Mouse (Mus musculus) mouse embryonic stem cell (cell line): ENCODE data around the gene Foxf2.

Experiments used
- in situ Hi-C, 2 experiments: fragments of 300-500 bp; cut with MboI; formaldehyde crosslinking; loops; 1 replicate in 1 of 2; 3 replicates in 1 of 2; pipeline ENCODE4 v1.14.3; 2019 to 2020; ENCODE audit warnings: low sequenced_read_pairs in 2 of 2, low pct_unique_long_range_greater_than_20kb in 1 of 2, mixed read lengths in 1 of 2; ENCODE audit not compliant: unreplicated experiment in 1 of 2

Gene Foxf2

DNA sequence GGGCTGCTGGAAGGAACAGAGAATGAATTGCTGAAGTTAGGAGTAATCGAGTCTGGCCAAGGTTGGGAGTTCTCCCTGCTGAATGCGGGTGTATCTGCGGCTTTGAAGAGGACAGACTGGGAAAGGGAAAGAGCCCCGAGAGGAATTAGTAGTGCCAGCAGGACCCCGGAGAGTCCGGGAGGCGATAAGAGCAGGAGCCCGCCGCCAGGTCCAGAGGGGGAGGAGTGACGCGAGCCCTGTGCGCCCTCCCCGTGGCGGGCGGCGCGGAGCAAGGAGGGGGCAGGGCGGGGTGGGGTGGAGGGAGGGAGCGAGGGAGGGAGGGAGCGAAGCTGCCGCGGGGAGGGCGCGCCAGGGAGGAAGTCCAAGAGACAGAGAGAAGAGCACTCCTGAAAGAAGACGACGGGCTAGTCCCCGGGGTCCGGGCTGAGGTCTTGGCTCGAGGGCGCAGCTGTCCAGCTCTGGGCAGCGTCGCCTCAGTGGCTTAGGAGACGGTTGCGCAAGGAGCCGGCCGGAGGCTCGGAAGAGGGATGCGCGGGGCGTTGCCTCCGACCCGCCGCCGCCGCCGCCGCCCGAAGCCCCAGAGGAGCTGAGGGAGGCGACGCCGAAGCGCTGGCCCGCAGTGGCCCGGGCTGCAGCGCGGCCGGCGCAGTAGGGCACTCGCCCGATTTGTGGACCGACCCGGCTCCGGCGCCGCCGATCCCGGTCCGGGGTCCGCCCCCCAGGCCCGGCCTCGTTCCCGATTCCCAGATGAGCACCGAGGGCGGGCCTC lies at the start of gene Foxf2:
Foxf2 (plus strand) TSS at position 484 of the 769 bp plus-strand sequence.
- in situ Hi-C loops = loop anchor here in 1 of 2 experiments (5.0 to 10.0 kb wide), 2 partner anchors 71 to 182 kb away; partner anchors contain the start of genes A530084C06Rik, Foxc1 and Foxq1

DNA sequence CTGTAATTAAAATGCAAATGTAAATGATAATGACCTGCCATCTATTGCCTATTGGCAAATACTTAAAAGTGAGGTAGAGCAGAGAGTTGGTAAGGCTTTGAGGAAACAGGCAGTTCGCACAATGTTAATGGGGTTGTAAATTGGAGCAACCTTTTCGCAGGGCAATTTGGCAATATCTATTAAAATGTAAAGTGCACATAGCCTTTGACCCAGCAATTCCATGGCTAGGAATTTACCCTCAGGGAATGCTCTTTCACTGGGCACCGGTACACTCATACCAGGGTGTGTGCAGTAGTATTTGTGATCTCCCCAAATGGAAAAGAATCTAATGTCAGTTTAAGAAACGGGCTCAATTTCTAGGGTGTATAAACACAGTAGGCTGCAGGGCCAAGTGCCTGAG lies 48.9 kb upstream of the Foxf2 start:
- in situ Hi-C loops = no loop called here

DNA sequence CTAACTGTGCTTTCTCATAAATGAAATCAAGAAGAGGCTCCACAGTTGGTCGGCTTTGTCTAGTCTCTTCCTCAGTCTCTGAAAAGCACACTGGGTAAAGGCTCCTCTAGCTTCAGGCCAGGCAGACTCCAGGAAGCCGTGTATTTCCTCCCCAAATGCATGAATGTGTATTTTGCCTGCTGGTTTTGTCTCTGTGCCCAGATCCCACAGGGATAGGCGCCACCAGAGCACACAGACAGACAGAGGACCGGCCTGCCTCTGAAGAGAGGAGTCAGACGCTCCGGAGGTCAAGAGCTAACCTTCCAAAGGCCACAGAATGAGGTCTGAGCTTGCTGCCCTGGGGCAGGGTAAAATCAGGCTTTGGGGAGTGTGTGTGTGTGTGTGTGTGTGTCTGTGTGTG lies 48.0 kb upstream of the Foxf2 start:
- in situ Hi-C loops = no loop called here

DNA sequence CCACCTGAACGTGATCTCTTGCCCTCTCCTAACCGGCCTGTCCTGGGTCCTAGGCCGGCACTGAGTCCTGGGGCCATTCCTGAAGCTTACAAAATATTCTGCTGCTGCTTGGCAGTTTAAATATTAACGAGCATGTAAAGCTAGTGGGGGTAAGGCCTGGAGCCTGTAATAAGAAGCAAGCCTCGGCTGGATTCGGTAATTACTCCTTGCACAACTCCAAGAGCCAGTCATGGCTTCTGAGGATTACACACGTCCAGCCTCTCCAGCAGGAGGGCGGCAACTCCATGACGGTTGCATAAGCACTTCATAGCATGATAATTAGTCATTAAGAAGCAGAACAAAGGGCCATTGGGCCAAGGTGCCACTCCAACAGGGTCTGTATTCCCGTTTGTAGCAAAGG lies 47.2 kb upstream of the Foxf2 start:
- in situ Hi-C loops = no loop called here

DNA sequence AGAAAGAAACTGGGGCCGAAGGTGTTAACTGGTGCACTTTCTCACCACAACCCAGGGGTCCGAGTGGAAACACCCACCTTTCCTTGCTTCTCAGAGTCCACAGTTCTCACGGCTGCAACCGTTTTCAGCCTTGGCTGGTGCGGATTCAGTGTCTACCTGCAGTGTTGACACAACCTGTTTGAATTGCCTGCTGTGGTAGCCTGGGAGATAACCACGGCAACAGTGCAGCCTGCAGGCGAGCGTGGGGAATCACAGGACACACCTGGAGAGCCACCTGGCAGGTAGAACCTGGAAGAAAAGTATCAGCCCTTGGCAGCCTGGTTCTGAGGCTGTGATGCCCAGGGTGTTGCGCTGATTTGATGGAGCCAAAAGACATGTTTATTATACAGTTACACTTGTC lies 45.8 kb upstream of the Foxf2 start:
- in situ Hi-C loops = no loop called here

DNA sequence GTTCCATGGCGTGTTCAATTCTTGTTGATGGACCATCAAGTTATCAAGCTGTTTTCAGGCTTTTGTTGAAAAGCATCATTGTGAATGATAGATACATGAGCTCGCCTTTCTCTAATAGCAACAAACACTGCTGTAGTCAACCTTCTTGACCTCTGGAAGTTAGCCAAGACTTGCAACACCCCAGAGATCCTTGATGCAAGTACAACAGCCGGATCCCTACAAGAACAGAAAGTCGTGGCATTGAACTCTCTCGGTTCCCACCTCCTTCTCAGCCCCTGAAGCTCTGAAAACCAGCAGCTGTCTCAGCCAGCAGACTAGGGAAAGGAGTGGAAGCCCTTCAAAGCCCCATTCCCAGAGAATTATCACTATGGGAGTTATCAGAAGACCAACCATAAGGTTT lies 38.3 kb upstream of the Foxf2 start:
- in situ Hi-C loops = no loop called here

DNA sequence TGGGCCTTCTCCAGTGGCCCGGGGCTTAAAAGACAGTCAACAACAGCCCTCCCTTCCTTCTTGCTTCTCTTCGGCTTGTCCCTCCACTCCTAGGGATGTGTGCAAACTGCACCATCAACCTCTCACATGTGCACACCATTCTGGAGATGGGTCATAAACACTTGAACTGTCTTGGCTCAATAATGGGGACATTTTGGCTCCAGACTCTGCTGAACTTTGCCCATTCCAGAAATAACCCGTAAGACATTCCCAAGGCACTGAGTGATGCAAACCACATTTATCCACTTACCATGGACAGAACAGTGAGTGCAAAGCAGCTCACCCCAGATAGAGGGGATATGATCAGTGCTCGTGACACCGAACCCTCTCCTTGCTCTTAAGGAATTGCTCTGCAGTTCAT lies 26.0 kb upstream of the Foxf2 start:
- in situ Hi-C loops = no loop called here

DNA sequence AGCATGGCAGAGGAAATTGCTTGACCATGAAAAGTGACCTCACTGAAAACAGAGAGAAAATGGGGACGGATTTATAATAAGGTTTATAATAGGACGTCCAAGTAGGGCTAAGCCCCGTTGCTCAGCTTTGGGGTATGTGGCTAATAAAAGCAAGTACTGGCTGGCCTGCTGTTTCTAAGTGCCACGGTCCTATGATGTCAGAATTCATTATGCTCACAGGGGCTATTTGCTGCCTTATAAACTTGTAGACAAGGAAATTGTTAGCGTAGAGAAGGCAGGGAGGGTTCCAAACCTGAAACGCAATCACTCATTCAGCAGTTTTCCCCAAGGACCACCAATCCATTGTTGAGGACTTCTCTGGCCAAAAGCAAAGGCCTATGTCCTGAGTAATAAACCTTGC lies 21.7 kb upstream of the Foxf2 start:
- in situ Hi-C loops = loop anchor here (25.0 kb wide), 2 partner anchors 517 to 717 kb away; no protein-coding TSS in a partner anchor

DNA sequence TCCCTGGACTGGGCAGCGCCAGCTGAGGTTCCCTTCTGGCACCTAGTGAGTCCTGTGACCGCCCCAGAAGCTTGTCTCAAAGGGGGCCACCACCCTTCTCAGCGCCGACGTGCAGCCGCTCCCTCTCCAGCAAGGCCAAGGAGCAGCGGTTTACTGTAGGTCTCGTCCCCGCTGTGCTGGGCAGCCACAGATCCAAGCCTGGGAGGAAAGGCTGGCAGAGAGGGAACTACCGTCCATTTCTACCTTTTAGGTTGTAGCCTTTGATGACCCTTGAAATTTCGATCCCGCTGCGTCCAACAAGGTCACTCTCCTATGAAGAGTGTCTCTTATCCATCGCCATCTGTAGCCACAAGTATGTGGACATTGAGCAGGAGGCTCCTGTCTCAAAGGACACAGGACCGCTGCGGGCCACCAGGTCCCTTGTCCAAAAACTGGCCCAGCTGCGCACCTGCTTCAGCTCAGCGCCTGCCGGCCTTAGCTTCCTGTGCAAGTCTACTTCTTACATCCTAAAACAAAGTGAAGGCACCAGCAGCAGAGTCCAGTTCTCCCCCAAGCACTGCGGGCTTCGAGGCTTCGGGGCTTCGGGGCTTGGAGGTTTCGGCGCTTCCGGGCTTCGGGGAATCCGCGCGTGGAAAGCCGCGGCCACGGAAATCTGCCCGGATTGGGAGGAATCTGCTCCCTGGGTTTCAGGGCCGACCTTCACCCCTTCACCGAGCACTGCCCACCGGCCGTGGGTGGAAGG lies 10.7 kb upstream of the Foxf2 start:
- in situ Hi-C loops = loop anchor here (25.0 kb wide), 2 partner anchors 528 to 728 kb away; no protein-coding TSS in a partner anchor

DNA sequence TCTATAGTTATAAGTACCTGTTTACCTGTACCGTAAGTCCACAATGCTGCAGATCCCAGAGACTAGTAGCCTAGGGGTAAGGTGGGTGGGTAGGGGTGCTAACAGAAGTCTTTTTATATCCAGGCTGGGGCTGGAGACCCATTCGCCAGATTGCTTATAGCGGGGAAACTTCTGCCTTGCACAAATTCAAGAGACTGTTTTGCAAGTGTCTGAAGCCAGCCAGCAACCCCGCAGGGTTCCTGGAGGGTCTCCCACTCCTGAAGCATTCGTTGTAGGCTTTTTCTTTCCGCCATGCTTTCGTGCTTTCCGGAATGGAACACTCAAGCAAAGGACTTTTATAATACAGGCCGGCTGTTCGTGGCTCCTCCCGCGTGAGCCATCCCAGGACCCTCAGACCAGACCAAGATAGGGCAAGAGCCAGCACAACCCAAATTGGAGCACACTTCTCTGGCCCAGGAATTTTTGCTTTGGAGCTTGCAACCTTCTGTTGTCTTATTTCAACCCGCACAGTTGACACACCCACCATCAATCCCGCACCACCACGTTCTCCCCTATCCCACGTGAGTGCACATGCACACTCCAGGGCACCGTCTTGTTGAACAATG lies 10.0 kb upstream of the Foxf2 start:
- in situ Hi-C loops = loop anchor here (25.0 kb wide), 2 partner anchors 528 to 728 kb away; no protein-coding TSS in a partner anchor

DNA sequence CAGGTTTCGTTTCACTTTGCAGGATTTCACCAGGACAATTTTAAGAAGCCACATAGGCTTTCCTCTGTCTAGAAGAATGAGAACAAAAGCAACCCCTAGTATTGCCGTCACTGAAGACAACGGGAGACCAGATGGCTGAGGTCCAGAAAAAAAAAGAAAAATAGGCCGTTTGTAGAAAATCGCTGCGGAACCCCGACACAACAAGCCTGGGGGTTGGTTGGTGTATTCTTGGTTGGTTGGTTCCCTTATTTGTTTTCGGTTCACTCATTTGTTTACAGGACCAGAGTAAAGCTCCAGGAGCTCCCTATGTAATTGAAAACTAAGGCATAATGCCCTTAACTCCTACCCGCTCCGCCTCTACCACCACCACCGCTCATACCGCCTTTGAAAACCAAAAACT lies 7.6 kb upstream of the Foxf2 start:
- in situ Hi-C loops = loop anchor here (25.0 kb wide), 2 partner anchors 531 to 731 kb away; no protein-coding TSS in a partner anchor

DNA sequence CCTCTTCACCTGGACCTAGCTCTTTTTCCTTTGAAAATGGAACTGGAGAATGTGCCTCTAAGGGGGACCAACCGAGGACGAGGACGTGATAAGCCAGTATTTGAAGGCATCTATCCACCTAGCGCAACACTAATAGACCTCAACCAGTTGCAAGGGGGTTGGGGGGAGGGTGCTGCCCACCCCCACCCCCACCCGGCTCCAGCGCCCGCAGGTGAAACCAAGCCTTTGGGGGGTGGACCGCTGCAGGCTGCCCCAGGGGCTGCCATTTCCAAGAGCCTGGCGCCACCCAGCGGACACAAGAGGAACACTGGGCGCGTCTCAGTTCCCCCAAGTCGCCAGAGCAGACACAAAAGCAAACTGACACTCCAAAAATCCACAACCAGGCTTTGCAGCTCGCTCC lies 7.2 kb upstream of the Foxf2 start:
- in situ Hi-C loops = loop anchor here (25.0 kb wide), 2 partner anchors 531 to 731 kb away; no protein-coding TSS in a partner anchor

DNA sequence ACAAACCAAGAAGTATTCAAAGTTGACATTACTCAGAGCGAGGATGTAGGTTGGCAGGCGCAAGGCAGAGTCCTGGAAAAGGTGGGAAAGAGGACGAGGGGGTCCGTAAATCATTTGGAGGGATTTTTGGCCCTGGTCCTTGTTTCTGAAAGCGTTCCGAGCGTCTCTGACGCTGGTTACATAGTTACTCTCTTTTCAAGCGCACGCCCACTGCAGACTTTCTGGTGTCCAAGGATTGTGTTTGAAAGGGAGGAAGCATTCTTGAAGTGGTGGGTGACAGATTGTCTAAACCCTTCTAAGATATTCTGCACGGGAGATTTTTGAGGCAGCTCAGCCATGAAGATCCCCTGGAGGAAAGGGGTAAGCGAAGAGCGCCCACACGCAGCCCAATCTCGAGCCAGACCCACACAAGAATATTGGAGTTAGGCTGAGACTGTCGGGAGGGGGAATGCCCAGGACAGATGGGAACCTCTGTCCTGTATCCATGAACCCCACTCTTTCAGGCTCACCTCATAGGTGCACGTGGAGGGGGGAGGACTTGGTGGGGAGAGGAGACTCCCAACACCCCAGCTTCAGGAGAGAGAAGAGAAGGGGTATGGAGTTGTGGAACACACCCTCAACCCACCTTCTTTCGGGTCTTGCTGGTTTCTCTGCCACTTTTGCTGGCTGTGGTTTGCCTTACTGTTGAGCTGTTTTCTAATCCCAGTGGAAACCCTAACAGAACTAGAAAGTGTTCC lies 6.5 kb upstream of the Foxf2 start:
- in situ Hi-C loops = loop anchor here (25.0 kb wide), 2 partner anchors 532 to 732 kb away; no protein-coding TSS in a partner anchor

DNA sequence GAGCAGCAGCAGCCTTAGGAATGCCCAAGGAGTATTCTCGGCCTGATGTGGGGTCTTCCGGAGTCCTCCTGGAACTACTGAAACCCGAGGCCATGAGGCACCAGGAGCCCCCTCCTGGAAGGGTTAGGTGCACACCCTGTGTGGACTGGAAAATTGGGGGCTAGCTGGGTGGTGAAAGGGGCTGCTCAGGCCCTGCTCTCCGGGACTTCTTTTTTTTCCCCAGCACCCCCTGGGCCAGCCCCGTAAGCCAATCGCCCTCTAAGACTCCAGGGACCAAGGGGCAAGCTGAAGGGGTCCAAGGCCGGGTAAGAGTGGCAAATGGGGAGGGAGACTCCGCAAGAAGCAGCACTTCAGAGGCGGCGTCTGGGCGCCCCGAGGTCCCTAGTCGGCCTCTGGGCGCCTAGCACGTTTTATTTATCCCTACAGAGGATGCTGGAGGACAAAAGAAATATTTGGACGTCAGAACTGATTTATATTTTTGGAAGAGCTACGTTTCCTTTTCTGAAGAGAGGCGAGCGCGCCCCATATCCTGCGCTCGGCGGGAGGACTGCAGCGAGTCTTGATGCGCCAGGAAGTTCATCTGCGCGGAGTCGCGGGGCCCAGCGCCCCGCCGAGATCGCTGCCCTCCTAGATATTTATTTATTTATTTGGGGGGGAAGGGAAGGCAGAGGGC lies 5.7 kb upstream of the Foxf2 start:
- in situ Hi-C loops = loop anchor here (10.0 to 25.0 kb wide), 3 partner anchors 65 to 733 kb away; partner anchors contain the start of genes A530084C06Rik (in 1 of the 2) and Foxq1 (in 1 of the 2)

DNA sequence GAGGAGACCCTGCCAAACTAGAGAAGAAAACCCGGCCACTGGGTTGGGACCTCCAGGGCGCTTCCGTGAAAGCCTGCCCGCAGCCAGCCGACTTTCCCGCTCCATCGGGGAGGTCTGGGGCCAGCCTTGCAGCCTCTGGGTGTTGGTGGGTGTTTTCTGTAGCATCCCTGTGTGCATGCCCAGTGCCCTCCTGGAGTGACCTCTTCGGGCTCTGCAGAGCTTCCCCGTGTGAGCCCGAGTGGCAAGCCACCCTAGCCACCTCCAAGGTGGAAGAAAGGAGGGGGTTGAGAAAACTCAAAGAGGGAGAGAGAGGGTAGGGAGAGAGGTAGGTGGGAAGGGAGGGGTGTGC lies 5.1 kb upstream of the Foxf2 start:
- in situ Hi-C loops = loop anchor here (10.0 to 25.0 kb wide), 3 partner anchors 66 to 733 kb away; partner anchors contain the start of genes A530084C06Rik (in 1 of the 2) and Foxq1 (in 1 of the 2)

DNA sequence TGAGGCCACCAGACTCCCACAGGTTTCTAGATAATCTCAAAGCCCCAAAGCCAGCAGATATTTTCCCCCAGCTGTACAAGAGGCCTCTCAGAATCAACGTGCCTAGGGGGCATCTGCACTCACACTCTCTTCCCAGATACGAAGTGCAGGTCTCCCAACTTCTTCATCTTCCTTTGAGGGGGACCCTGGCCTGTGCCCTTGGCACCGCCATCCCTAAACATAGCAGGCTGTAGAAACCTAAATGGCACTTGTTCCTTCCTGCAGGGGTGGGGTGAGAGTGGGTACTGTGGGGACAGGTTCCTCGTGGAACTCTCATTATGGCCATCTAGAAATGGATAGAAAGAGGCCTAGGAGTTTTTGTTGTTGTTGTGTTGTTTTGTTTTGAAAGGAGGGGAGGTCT lies 4.7 kb upstream of the Foxf2 start:
- in situ Hi-C loops = loop anchor here (10.0 to 25.0 kb wide), 3 partner anchors 66 to 734 kb away; partner anchors contain the start of genes A530084C06Rik (in 1 of the 2) and Foxq1 (in 1 of the 2)

DNA sequence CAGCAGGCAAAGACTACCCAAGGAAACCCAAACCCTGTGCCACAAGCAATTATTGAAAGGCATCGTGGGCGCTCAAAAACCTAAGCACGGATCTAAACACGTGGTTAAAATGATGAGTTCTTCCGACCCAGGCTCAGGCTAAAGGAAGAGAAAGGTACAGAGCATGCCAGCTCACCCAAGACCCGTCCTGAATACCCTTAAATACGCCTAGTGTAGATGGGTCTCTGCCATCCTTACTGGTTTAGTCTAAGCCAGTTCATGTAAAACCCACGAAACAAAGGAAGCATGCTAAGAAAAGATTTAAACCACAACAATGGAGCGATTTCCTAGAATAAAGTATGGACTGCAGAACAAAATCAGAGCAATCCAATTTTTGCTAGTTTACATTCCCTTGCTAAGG lies 3.9 kb upstream of the Foxf2 start:
- in situ Hi-C loops = loop anchor here (10.0 to 25.0 kb wide), 3 partner anchors 67 to 734 kb away; partner anchors contain the start of genes A530084C06Rik (in 1 of the 2) and Foxq1 (in 1 of the 2)
